Comparison of ENCODE assay signal across 13 mouse cellular contexts in the genomic region with DNA sequence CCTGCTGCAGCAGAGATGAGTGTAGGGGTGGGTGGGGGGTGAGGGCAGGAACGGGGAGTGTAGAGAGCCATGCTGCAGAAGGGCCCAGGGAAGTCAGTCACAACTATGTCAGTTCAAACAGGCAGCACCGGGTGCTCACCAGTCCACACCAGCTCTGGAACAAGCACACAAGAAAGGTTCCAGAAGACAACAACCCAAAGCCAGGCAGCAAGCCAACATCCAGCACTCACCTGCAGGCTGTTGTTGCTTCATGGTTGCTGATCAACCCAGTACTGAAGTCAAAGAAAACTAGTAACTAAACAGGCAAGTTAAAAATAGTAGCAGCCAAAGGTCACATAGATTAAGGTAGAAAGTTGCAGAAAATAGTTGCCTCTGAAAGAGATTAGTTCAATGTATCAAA. TPM values are rescaled to one million over a fixed set of nuclear protein-coding genes. Genes with fewer than 3 reads are reported as not detected.
A peak's percentile ranks its signal among the peaks of the same experiment; 100 is the strongest.
DNase-seq lines count a peak whose midpoint lies in the region; ATAC-seq and TF ChIP-seq lines count a peak whose summit lies in the region.
"Had no signal": no experiment of that assay in that cellular context is flagged by ENCODE, and none has a peak within 500 bp of the region (broad histone marks: within the 10 kb centered on the region; RNA-seq: fewer than 3 reads in every experiment).

No protein-coding gene starts in this region.

- H3K4me1 ChIP-seq in liver, embryonic 15.5 days (replicated peaks) = peaks cover 24% of the 10 kb centered on the region
- H3K4me1 ChIP-seq in liver, embryonic 11.5 days (replicated peaks; ENCODE audit: control insufficient read depth, insufficient read depth, low read length) = peaks cover 4% of the 10 kb centered on the region

- peak; percentile 45 for DNase-seq in gastrocnemius, adult 2 months
- no peak for DNase-seq in gastrocnemius, postnatal 14 days
- DNase-seq in liver, embryonic 11.5 days (ENCODE audit: low spot score) = no peak
- peak; percentile 90 for DNase-seq in kidney, postnatal 14 days
- peak; percentile 55 for DNase-seq in testis, postnatal 10 days (ENCODE audit: low spot score)
- DNase-seq in right cerebral cortex, postnatal 4 days = no peak
- DNase-seq in neural tube, embryonic 10.5 days (ENCODE audit: extremely low spot score, low spot score) = no peak
- DNase-seq: cerebellum, adult 9-10 months; left cerebral cortex, postnatal 4 days; thymus, postnatal 4 days had no signal

- intact Hi-C loops in gastrocnemius, adult 2 months (cut with DNase I) = no loop called here
- intact Hi-C loops in gastrocnemius, postnatal 14 days (cut with DNase I; ENCODE audit: low total_unique reads) = no loop called here

- H3K4me2 ChIP-seq in liver, embryonic 15.5 days = no peak overlapping the region; the same call in 1 of the 2 replicates
- no peak overlapping the region for H3K4me2 ChIP-seq in liver, embryonic 11.5 days
- H3K4me2 ChIP-seq: midbrain, embryonic 15.5 days had no signal

- ATAC-seq in liver, embryonic 15.5 days (ENCODE audit: insufficient read depth) = peak; percentile 37
- no peak for ATAC-seq in liver, embryonic 11.5 days (replicated peaks; ENCODE audit: low FRiP score)
- ATAC-seq: midbrain, embryonic 15.5 days; Patski had no signal

- H3K9ac ChIP-seq in liver, embryonic 15.5 days = no peak overlapping the region
- H3K9ac ChIP-seq in liver, embryonic 11.5 days (ENCODE audit: low read depth, low read length) = no peak overlapping the region
- H3K9ac ChIP-seq: midbrain, embryonic 15.5 days had no signal

- no peaks in the 10 kb centered on the region for H3K36me3 ChIP-seq in liver, embryonic 15.5 days (replicated peaks)
- no peaks in the 10 kb centered on the region for H3K36me3 ChIP-seq in liver, embryonic 11.5 days (ENCODE audit: control insufficient read depth, insufficient read depth, low read length)
- H3K36me3 ChIP-seq: midbrain, embryonic 15.5 days had no signal

- 36% methylated on average over 2 of the region's 2 CpGs for WGBS in liver, embryonic 15.5 days (ENCODE audit: insufficient replicate concordance)
- WGBS in liver, embryonic 11.5 days = 51% methylated on average over 2 of the region's 2 CpGs

- no peaks in the 10 kb centered on the region for H3K9me3 ChIP-seq in liver, embryonic 15.5 days (replicated peaks)
- H3K9me3 ChIP-seq in liver, embryonic 11.5 days (ENCODE audit: control insufficient read depth, low read length) = no peaks in the 10 kb centered on the region
- H3K9me3 ChIP-seq: midbrain, embryonic 15.5 days had no signal

- TF ChIP-seq CTCF in gastrocnemius, adult 2 months (IDR thresholded peaks at IDR 0.05) = no peak

- H3K27me3 ChIP-seq in liver, embryonic 15.5 days = no peaks in the 10 kb centered on the region
- H3K27me3 ChIP-seq in liver, embryonic 11.5 days (replicated peaks; ENCODE audit: control insufficient read depth, insufficient read depth, low read length) = no peaks in the 10 kb centered on the region
- H3K27me3 ChIP-seq: midbrain, embryonic 15.5 days had no signal

- peak overlapping the region; percentile 88 for H3K27ac ChIP-seq in gastrocnemius, adult 2 months
- 0 out of 2 replicates have a peak overlapping the region, but pooled peaks have one; percentile 20 for H3K27ac ChIP-seq in liver, embryonic 15.5 days (replicated peaks)
- no peak overlapping the region for H3K27ac ChIP-seq in liver, embryonic 11.5 days (ENCODE audit: low read depth, low read length)

- peak overlapping the region; percentile 63 for H3K4me3 ChIP-seq in gastrocnemius, adult 2 months
- no peak overlapping the region for H3K4me3 ChIP-seq in liver, embryonic 15.5 days (replicated peaks)
- H3K4me3 ChIP-seq in liver, embryonic 11.5 days (ENCODE audit: low read depth, low read length) = no peak overlapping the region
- H3K4me3 ChIP-seq: midbrain, embryonic 15.5 days had no signal

RNA-seq across cellular contexts. Expression of gene Gpam, which starts 7.5 kb away (rescaled TPM):
- 100 to 1,000 TPM in 1 of 2 experiments, 10 to 100 TPM in 1; 69.0 to 124 TPM for total RNA-seq in gastrocnemius, adult 2 months (2021)
- total RNA-seq in gastrocnemius, postnatal 14 days (2021) = 100 to 1,000 TPM; 118 to 123 TPM
- polyA plus RNA-seq in liver, embryonic 15.5 days (2015; fragmentation: Nextera tagmentation; extraction: Ambion mirVana) = 28.3 and 33.6 TPM in 2 replicates
- 36.3 and 42.2 TPM in 2 replicates for polyA plus RNA-seq in liver, embryonic 11.5 days (2014; fragmentation: Nextera tagmentation; extraction: Ambion mirVana)

Comparison
In these comparisons a context has a peak if more than half of its experiments do, and no peak if none do; other contexts are left out.
1. DNase-seq: peak in gastrocnemius, adult 2 months (single experiment), kidney, postnatal 14 days (single experiment) and testis, postnatal 10 days (single experiment); none in gastrocnemius, postnatal 14 days (single experiment), liver, embryonic 11.5 days (single experiment), right cerebral cortex, postnatal 4 days (single experiment) and neural tube, embryonic 10.5 days (single experiment).